Mouse (Mus musculus) thymus, adult 2 months (tissue): ENCODE results near the gene 1600014C10Rik.

Source experiments
- CTCF ChIP-seq: fragments of 200-500 bp; IDR thresholded peaks from 2 replicates; pipeline ENCODE4 v1.5.1; 2012; ENCODE audit warnings: mild to moderate bottlenecking, control low read depth, low read length, moderate library complexity, borderline replicate concordance; ENCODE audit not compliant: control insufficient read depth, poor library complexity, insufficient read depth; ENCODE audit errors: extremely low read depth
- POLR2A ChIP-seq: fragments of 200-500 bp; IDR thresholded peaks from 2 replicates; pipeline ENCODE4 v1.6.1; 2012; ENCODE audit warnings: mild to moderate bottlenecking, low read length, control low read depth, moderate library complexity; ENCODE audit not compliant: control insufficient read depth, poor library complexity, insufficient read depth; ENCODE audit errors: extremely low read depth

- TF ChIP-seq POLR2A (no peak), CTCF (no peak; the same call in 1 of the 2 replicates)
Measured at GRCm38 (mm10) chr7:38182962-38183687, at the start of gene 1600014C10Rik.
